Mouse (Mus musculus) CD4-positive naive resting alpha-beta T cell, adult 76 days (primary cell): ENCODE results near the gene Kcnq2. TPM values are rescaled to one million over a fixed set of nuclear protein-coding genes. Genes with fewer than 3 reads are reported as not detected.

Experiments used
- total RNA-seq: library from RNA; stranded (reverse); gene quantifications from one replicate; pipeline ENCODE4 v1.2.4, GENCODE M21; 2023

The Kcnq2 gene
- not detected for total RNA-seq

GRCm38 (mm10) chr2:181134591-181135445 is at the start of gene Kcnq2:
Kcnq2 (minus strand) TSS chr2:181135300.

DNA sequence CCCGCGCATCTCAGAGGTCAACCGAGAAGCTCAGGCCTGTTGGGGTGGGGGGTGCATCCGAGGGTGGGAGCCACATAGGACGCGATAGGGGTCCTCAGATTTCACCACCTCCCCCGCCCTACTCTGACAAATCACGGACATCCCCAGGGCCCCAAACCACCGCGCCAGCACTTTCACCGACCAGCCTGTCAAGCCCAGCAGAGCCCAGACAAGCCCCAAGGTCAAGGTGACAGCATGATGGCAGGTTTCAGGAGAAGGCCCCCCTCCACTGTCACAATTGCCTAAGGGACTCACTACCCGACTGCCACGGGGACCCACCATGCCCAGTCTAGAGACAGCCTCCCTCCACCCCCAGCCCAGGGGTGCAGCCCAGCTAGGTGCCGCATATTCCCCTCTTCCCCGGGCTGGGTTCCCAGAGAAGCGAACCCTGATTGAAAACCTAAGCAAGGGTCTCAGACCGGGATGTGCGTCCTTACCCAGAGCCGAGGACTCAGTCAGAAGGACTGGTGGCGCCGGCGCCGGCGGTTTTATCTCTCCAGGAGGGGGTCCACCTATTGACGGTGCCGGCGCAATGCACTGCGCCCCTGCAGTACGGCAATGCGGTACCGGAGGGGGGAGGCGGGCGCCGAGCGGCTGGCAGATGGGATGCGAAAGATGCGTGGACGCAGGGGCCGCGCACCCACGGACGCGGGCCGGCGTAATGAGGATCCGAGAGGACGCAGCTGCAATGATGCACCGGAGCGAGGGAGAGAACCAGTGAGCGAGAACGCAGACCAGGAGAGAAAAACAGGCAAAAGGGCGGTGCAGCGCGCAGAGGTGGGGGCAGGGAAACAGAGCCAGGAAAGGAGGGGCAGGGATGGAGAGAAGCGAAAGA is 21.4 kb upstream of the Kcnq2 start, which contains the start of gene Eef1a2:
Eef1a2 (minus strand) TSS at position 767 of the 874 bp plus-strand sequence.

GRCm38 (mm10) chr2:181043437-181043836 is 91.7 kb downstream of the Kcnq2 start, which contains the start of gene Chrna4:
Chrna4 (minus strand) TSS chr2:181043546.

Other genes starting within 250 kb of the Kcnq2 start
- 98.8 TPM for gene Ythdf1, start 214.4 kb downstream of the Kcnq2 start, total RNA-seq
- not detected for gene Birc7, start 206.3 kb downstream of the Kcnq2 start, total RNA-seq
- gene Nkain4, start 180.6 kb downstream of the Kcnq2 start, total RNA-seq, result not detected
- 71.6 TPM for gene Arfgap1, start 168.1 kb downstream of the Kcnq2 start, total RNA-seq
- 5.2 TPM for gene Col20a1, start 148.8 kb downstream of the Kcnq2 start, total RNA-seq
- gene Chrna4, start 91.8 kb downstream of the Kcnq2 start, total RNA-seq, result not detected
- not detected for gene Eef1a2, start 21.7 kb upstream of the Kcnq2 start, total RNA-seq
- gene Ppdpf, start 51.9 kb upstream of the Kcnq2 start, total RNA-seq, result 87.7 TPM
- gene Ptk6, start 67.5 kb upstream of the Kcnq2 start, total RNA-seq, result not detected
- 0.79 TPM for gene Srms, start 77.9 kb upstream of the Kcnq2 start, total RNA-seq
- gene Fndc11, start 84.7 kb upstream of the Kcnq2 start, total RNA-seq, result not detected
- gene Helz2, start 106.7 kb upstream of the Kcnq2 start, total RNA-seq, result 138 TPM
- 53.9 TPM for gene Gmeb2, start 152.7 kb upstream of the Kcnq2 start, total RNA-seq
- not detected for gene Stmn3, start 179.2 kb upstream of the Kcnq2 start, total RNA-seq
- gene Rtel1, start 184.4 kb upstream of the Kcnq2 start, total RNA-seq, result 115 TPM
- gene Zgpat, start 229.6 kb upstream of the Kcnq2 start, total RNA-seq, result 102 TPM
- gene Arfrp1, start 230.1 kb upstream of the Kcnq2 start, total RNA-seq, result 82.0 TPM
- 214 TPM for gene Lime1, start 244.8 kb upstream of the Kcnq2 start, total RNA-seq